Mouse (Mus musculus): Measurements from ENCODE around the gene Plb1. TPM values are rescaled to one million over a fixed set of nuclear protein-coding genes. Genes with fewer than 3 reads are reported as not detected.

Gene Plb1
- polyA plus RNA-seq, 1 experiment, result 8.7 TPM

- Histone ChIP-seq H3K4me3 (ENCODE audit: control insufficient read depth, insufficient read depth, low read length) (no peak overlapping the region), H3K27ac (ENCODE audit: control insufficient read depth, insufficient read depth, low read length) (no peak overlapping the region), H3K27me3 (ENCODE audit: control insufficient read depth, insufficient read depth, low read length) (no peaks in the 10 kb centered on the region), H3K4me1 (replicated peaks; ENCODE audit: control insufficient read depth, insufficient read depth, low read length) (0 out of 2 replicates have a peak, but pooled peaks cover 3% of the 10 kb centered on the region), H3K36me3 (ENCODE audit: control insufficient read depth, insufficient read depth, low read length) (no peaks in the 10 kb centered on the region)
- no peak for TF ChIP-seq CTCF (IDR thresholded peaks at IDR 0.05; ENCODE audit: borderline replicate concordance, control insufficient read depth, extremely low read depth, insufficient read depth, low read length, poor library complexity)
- TF ChIP-seq POLR2A (IDR thresholded peaks at IDR 0.05; ENCODE audit: control insufficient read depth, extremely low read depth, insufficient read depth, low read length, poor library complexity), result no peak
- WGBS, result 93% methylated on average over 4 of the region's 4 CpGs
- DNase-seq, result no peak
Observed at GRCm38 (mm10) chr5:32405199-32405855, 172.8 kb downstream of the Plb1 start.

GRCm38 (mm10) chr5:32408771-32409170, 176.3 kb downstream of the Plb1 start:
- WGBS, result 92% methylated on average over 1 of the region's 1 CpGs
- H3K4me3 ChIP-seq (ENCODE audit: control insufficient read depth, insufficient read depth, low read length), result no peak overlapping the region
- no peaks in the 10 kb centered on the region for H3K36me3 ChIP-seq (ENCODE audit: control insufficient read depth, insufficient read depth, low read length)
- TF ChIP-seq POLR2A (IDR thresholded peaks at IDR 0.05; ENCODE audit: control insufficient read depth, extremely low read depth, insufficient read depth, low read length, poor library complexity), result no peak
- TF ChIP-seq CTCF (IDR thresholded peaks at IDR 0.05; ENCODE audit: borderline replicate concordance, control insufficient read depth, extremely low read depth, insufficient read depth, low read length, poor library complexity), result no peak
- H3K27me3 ChIP-seq (ENCODE audit: control insufficient read depth, insufficient read depth, low read length), result no peaks in the 10 kb centered on the region
- no peak for DNase-seq
- no peak overlapping the region for H3K27ac ChIP-seq (ENCODE audit: control insufficient read depth, insufficient read depth, low read length)
- H3K4me1 ChIP-seq (replicated peaks; ENCODE audit: control insufficient read depth, insufficient read depth, low read length), result 0 out of 2 replicates have a peak, but pooled peaks cover 3% of the 10 kb centered on the region

GRCm38 (mm10) chr5:32409747-32410146, 177.2 kb downstream of the Plb1 start:
- Histone ChIP-seq H3K27me3 (ENCODE audit: control insufficient read depth, insufficient read depth, low read length) (no peaks in the 10 kb centered on the region), H3K4me1 (replicated peaks; ENCODE audit: control insufficient read depth, insufficient read depth, low read length) (0 out of 2 replicates have a peak, but pooled peaks cover 3% of the 10 kb centered on the region), H3K4me3 (ENCODE audit: control insufficient read depth, insufficient read depth, low read length) (no peak overlapping the region), H3K27ac (ENCODE audit: control insufficient read depth, insufficient read depth, low read length) (no peak overlapping the region), H3K36me3 (ENCODE audit: control insufficient read depth, insufficient read depth, low read length) (no peaks in the 10 kb centered on the region)
- DNase-seq, result no peak
- 96% methylated on average over 2 of the region's 2 CpGs for WGBS
- TF ChIP-seq CTCF (IDR thresholded peaks at IDR 0.05; ENCODE audit: borderline replicate concordance, control insufficient read depth, extremely low read depth, insufficient read depth, low read length, poor library complexity) (no peak), POLR2A (IDR thresholded peaks at IDR 0.05; ENCODE audit: control insufficient read depth, extremely low read depth, insufficient read depth, low read length, poor library complexity) (no peak)

GRCm38 (mm10) chr5:32410954-32411688, 178.6 kb downstream of the Plb1 start:
- 0 out of 2 replicates have a peak, but pooled peaks cover 3% of the 10 kb centered on the region for H3K4me1 ChIP-seq (replicated peaks; ENCODE audit: control insufficient read depth, insufficient read depth, low read length)
- H3K36me3 ChIP-seq (ENCODE audit: control insufficient read depth, insufficient read depth, low read length), result no peaks in the 10 kb centered on the region
- no peaks in the 10 kb centered on the region for H3K27me3 ChIP-seq (ENCODE audit: control insufficient read depth, insufficient read depth, low read length)
- no peak for DNase-seq
- 47% methylated on average over 3 of the region's 3 CpGs for WGBS
- H3K4me3 ChIP-seq (ENCODE audit: control insufficient read depth, insufficient read depth, low read length), result no peak overlapping the region
- no peak overlapping the region for H3K27ac ChIP-seq (ENCODE audit: control insufficient read depth, insufficient read depth, low read length)
- TF ChIP-seq POLR2A (IDR thresholded peaks at IDR 0.05; ENCODE audit: control insufficient read depth, extremely low read depth, insufficient read depth, low read length, poor library complexity) (no peak), CTCF (IDR thresholded peaks at IDR 0.05; ENCODE audit: borderline replicate concordance, control insufficient read depth, extremely low read depth, insufficient read depth, low read length, poor library complexity) (no peak)

GRCm38 (mm10) chr5:32412186-32412950, 179.9 kb downstream of the Plb1 start:
- no peak for DNase-seq
- Histone ChIP-seq H3K27ac (ENCODE audit: control insufficient read depth, insufficient read depth, low read length) (no peak overlapping the region), H3K27me3 (ENCODE audit: control insufficient read depth, insufficient read depth, low read length) (no peaks in the 10 kb centered on the region), H3K4me1 (replicated peaks; ENCODE audit: control insufficient read depth, insufficient read depth, low read length) (0 out of 2 replicates have a peak, but pooled peaks cover 3% of the 10 kb centered on the region), H3K4me3 (ENCODE audit: control insufficient read depth, insufficient read depth, low read length) (no peak overlapping the region), H3K36me3 (ENCODE audit: control insufficient read depth, insufficient read depth, low read length) (no peaks in the 10 kb centered on the region)
- WGBS, result 62% methylated on average over 1 of the region's 1 CpGs
- TF ChIP-seq POLR2A (IDR thresholded peaks at IDR 0.05; ENCODE audit: control insufficient read depth, extremely low read depth, insufficient read depth, low read length, poor library complexity) (no peak), CTCF (IDR thresholded peaks at IDR 0.05; ENCODE audit: borderline replicate concordance, control insufficient read depth, extremely low read depth, insufficient read depth, low read length, poor library complexity) (no peak)

- 97% methylated on average over 2 of the region's 2 CpGs for WGBS
- Histone ChIP-seq H3K27me3 (ENCODE audit: control insufficient read depth, insufficient read depth, low read length) (no peaks in the 10 kb centered on the region), H3K36me3 (ENCODE audit: control insufficient read depth, insufficient read depth, low read length) (no peaks in the 10 kb centered on the region), H3K27ac (ENCODE audit: control insufficient read depth, insufficient read depth, low read length) (no peak overlapping the region), H3K4me1 (replicated peaks; ENCODE audit: control insufficient read depth, insufficient read depth, low read length) (0 out of 2 replicates have a peak, but pooled peaks cover 3% of the 10 kb centered on the region), H3K4me3 (ENCODE audit: control insufficient read depth, insufficient read depth, low read length) (no peak overlapping the region)
- DNase-seq, result no peak
- TF ChIP-seq CTCF (IDR thresholded peaks at IDR 0.05; ENCODE audit: borderline replicate concordance, control insufficient read depth, extremely low read depth, insufficient read depth, low read length, poor library complexity) (no peak), POLR2A (IDR thresholded peaks at IDR 0.05; ENCODE audit: control insufficient read depth, extremely low read depth, insufficient read depth, low read length, poor library complexity) (no peak)
Observed at GRCm38 (mm10) chr5:32413083-32413482, 180.6 kb downstream of the Plb1 start.
